Mouse (Mus musculus) megakaryocyte progenitor cell, adult 5-6 weeks (primary cell): Measurements from ENCODE around the gene Tfip11. TPM values are rescaled to one million over a fixed set of nuclear protein-coding genes. Genes with fewer than 3 reads are reported as not detected.
A peak's percentile ranks its signal among the peaks of the same experiment; 100 is the strongest.

Source experiments
- ATAC-seq: replicated peaks from 2 replicates; pipeline ENCODE4 v1.8.0; 2016; ENCODE audit warnings: mild to moderate bottlenecking, moderate TSS enrichment, inconsistent platforms; ENCODE audit not compliant: poor library complexity
- total RNA-seq, 2 experiments: library from RNA; stranded (forward) in 1 of 2; stranded (reverse) in 1 of 2; fragments of 157-497, 149-512 nt in 1 of 2; fragments of 200-1000 nt in 1 of 2; gene quantifications; 2 replicates each; pipeline versions ENCODE4 v1.2.3 to v1.2.4; 2015 to 2017

Gene Tfip11
- total RNA-seq, 2 experiments from 2014 or later: 12.9 TPM

DNA sequence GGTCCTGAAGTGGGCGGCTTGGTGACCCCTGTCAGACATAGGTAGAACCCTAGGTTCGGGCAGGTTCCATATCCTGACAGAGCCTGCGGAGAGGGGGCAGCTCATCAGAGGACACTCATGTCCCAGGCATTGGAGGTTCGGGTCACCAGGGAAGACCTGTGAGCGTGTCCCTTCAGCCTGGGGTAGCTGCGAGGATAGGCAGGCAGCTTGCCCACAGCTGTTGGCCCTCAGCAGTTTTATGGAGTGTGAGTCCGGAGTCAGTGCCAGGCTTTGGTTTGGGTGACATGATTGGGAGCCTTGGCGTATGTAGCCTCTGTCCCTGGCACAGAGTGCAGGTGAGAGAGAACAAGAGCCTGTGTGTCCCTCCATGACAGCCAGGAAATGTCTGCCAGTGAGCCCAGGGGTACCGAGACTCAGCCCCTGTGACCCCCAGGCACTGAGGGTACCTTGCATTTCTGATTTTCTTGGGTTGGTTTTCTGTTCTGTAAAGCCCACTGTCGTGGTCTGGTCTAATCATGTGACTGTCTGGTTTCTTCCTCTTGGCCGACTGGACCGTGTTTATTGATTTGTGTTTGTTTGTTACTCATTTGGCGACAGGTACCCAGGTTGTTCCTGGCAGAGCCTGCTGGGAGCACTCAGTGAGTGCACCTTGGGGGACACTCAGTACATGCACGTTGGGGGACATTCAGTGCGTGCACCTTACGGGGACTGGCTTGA lies 36.2 kb upstream of the Tfip11 start:
- ATAC-seq: no peak

DNA sequence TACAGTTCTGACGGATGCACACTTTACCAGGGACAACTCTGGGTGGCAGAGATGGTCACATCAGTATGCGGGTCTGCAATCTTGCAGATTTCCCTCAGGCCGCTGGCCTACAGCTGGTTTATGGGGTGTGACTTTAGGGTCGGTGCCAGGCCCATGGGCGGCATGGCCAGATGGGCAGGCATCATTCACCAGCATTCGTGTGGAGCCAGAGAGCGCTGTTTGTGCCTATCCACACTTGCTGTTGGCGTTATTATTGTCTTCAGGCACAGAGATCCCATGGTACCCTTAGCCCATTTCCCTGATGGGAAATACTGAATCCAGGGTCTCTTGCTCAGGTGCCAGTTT lies 35.6 kb upstream of the Tfip11 start:
- no peak for ATAC-seq

DNA sequence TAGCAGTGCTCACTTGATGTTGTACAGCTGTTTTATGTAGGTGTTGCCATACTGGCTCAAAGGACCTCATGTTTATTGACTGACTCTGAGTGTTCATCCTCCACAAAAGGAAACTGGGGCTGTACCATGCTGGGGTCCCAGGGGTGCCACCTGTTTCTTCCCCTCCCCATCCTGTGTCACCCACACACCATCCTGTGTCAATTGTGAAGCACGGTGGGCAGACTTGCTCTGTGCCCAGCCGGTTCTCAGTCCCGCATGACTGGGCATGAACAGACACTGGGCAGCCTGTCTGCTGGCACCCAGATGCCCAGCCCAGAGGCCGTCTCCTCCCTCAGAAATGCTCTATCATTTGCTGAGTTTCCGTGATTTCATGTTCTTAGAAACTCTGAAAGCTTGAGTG lies 34.3 kb upstream of the Tfip11 start:
- no peak for ATAC-seq

DNA sequence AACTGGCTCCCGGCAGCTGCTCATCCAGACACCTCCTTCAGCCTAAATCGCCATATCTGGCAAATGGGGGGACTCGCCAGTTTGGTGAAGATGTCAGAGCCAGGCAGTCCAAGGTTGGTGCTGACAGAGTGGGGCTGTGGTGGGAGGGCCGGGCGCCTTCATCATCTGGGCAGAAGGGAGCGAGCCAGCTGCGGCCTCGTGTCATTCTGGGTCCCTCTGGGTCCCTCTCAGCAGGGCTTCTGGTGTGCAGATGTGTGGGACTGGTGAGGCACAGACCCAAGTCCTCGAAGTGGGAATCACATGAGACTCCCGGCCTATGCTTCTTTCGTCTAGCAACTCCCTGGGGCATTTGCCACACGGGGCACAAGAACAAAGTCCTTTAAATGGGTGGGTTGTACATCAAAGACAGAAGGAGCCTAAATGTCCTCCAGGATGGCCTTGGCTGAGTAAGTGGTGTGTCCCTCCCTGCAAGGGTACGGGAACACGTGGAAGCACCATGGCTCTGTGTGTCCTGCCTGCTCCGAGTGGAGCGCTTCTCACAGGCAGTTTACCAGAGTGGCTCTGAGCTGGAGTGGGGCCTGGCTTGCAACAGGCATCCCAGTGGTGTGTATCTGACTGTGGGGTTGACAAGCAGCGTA lies 33.7 kb upstream of the Tfip11 start:
- no peak for ATAC-seq

DNA sequence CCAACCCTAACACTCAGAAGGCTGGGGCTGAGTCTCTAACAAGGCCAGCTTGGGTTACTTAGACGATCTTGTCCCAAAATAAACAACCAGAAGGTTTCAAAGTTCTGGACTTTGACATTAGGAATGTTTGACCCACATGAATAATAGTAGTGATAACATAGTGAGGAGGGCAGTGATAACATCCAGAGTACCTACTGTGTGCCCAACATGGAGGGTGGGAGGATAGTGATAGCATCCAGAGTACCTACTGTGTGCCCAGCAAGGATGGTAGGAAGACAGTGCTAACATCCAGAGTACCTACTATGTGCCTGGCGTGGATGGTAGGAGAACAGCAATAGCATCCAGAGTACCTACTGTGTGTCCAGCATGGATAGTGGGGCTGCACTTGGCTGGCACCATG lies 32.4 kb upstream of the Tfip11 start:
- ATAC-seq: no peak

DNA sequence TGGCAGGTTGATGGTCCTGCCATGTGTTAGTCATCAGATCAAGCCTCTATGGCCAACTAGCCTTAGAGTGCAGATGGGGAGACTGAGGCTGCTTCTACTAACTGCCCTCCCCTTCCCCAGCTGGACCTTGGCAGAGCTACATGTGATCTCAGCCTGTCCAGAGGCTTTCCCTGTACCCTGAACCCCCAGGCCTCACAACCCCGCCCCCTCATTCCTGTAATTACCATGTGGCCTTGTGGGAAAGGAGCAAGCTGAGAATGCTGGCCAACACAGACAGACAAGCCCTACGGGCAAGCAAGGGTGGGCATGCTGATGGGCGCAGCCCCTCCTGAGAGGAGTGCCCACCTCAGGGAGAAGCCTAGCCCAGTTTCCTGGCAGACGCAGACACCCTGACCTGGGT lies 31.5 kb upstream of the Tfip11 start:
- ATAC-seq: no peak

DNA sequence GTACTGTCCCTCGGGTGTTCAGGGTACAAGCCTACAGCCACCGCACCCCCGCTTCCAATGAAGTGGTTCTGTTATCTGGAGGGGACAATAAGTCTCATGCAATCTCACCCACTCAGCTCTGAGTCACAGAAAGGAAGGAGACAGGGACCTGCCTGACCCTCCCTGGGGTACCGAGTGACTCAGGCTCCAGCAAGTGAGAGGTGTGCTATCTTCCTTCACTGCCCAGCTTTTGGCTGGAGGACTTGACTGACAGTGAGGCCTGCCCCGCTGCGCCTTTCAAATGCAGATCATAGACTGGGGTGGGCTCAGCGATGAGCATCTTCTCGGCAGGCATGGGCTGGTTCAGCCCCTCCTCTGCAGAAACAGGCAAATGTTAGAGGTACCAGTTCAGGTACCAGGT lies 31.0 kb upstream of the Tfip11 start:
- ATAC-seq: no peak

DNA sequence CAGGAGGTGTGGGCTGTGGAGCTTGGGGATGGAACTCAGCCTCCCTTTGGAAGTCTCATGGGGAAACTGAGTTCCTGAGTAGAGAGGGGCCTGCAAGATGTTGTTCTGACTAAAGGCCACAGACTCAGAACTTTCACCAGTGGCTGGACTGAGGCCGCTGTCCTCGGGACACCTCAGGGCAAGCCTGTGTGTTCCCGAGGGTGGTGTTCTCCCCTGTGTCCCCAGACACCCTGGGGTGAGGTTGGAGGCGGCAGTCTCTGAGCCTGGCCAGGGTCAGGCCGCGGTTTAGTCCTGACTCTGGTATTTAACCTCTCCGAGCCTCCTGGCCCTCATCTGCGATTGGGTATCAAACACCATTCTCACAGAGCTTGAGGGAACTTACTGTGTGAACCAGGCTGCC lies 30.6 kb upstream of the Tfip11 start:
- ATAC-seq: no peak

DNA sequence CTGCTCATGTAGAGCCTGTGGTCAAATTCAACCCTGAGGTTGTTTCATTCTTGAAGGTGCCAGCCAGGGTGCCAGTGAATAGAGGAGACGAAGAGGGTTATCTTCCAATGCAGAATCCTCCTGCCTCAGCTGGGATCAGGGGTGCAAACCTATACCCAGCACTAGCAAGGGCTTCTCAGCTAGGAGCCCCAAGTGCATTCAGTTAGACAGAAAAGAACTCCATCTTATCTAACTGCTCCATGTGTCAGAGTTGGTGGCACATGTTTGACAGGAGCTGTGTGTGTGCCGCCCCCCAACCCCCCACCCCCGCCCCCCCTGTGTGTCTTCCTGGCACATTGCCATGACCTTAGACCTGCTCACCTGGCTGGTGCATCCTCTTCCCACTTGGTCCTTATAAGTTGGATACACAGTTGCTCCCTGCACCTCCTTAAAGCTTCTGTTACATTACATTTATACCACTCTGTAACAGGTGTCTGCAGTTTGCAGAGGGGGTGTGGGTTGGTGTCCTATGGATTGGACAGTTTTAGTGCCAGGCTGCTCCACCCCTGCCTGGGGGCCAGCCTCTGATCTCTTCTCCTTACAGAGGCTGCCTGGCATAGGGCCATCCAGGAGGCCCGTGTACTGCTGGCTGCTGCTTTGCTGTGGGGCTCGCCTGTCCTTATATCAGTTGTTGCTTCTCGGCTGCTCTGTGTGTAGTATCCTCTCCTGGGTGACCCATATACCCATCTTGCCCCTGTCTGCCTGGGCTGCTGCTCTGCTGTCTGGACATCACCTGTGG lies 29.6 kb upstream of the Tfip11 start:
- ATAC-seq: peak; percentile 56

DNA sequence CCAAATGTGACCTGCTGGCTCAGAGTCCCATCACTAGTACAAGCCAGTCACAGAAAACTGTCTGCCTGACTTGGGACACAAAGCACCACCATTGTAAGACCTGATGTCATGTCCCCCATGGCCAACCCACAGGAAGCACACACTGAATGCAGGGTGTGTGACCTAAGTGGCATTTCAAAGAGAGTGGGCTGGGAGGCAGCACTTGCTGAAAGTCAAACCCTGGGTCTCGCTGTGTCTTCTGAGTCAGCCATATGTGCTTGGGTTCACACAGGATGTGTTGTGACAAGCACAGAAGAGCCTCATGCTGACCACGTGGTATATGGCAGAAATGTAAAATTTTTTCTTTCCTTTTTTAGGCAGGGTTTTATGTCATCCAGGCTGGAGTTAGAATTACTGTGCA lies 28.9 kb upstream of the Tfip11 start:
- ATAC-seq: peak; percentile 4

DNA sequence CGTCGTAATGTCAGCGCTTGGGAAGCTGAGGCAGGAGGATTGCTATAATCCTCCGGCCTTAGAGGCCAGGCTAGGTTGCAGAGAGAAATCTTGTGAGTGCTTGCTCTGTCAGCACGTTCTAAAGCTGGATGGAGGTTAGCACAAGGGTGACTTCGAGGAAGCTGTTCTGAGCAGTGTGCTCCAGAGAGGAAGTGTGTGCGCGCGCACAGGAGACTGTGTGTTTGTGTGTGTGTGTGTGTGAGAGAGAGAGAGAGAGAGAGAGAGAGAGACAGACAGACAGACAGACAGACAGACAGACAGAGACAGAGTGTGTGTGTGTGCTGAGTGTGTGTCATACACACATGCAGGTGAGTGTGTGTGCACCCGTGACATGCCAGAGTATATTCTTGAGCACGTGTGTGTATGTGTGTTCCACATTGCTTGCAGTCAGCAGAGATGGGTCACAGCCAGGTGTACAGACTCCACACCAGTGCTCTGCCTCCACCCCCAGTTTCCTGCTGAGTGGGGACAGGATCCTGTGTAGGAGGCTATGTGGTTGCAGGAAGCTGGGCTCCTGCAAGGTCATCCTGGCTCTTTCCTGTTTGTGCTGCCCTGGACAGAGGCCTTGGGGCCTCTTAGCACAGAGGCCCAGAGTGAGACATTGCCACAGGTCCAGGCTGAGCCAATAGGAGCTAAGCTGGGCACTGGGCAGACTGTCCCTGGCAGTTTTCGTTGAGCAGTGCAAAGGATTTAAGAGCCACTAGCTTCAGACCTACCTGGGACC lies 27.8 kb upstream of the Tfip11 start:
- ATAC-seq: peak; percentile 23

DNA sequence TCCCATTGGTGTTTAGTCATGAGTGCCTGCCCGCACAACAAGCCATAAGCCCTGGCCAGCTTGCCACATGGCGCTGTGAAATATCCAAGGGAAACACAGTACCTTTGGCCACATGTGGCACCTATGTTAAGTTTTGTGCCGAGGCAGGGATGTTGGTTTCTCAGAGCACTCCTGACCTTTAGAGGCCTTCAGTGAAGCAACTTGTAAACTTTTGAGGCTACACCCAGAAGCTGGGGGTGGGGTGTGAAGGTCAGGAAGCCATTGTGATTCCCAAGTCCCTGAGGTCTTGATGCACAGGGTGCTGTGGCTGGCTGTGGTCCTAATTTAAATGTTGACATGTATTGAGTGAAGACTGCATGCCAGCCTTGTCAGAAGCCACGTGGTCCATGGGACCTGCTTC lies 26.8 kb upstream of the Tfip11 start:
- no peak for ATAC-seq

DNA sequence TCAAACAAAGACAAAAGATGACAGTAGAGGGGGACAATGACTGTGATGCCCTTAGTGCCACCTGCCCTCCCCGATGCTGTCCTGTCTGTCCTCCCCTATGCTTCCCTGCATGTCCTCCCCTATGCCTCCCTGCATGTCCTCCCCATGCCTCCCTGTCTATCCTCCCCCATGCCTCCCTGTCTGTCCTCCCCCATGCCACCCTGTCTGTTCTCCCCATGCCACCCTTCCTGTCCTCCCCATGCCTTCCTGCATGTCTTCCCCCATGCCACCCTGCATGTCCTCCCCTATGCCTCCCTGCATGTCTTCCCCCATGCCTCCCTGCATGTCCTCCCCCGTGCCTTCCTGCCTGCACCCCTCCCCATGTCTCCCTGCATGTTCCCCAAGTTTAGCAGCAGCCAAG lies 26.0 kb upstream of the Tfip11 start:
- ATAC-seq: no peak

DNA sequence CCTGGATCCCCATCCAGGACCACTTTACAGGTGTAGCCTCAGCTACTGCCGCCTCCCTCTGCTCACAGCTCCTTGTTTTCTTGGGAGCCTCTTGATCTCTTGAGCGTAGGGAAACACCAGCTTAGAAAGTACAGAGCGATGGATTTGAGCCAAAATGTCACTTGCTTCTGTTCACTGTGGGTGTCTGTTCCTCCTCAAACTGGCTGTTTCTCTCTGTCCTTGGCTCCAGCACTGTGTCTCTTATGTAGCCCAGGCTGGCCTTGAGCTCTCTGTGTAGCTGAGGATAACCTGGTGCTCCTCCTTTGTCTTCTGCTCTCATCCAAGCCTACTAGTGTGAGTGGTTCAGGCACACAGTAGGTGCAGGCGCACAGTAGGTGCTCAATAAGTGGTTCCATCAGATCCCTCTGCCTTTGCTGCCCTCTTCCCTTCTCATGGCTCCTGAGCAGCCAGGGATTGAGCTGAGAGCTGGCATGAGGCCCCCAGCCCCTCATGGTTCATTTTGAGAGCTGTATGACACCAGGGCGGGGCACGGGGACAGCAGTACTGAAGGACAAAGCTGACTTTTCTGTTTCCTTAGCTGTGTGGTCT lies 25.3 kb upstream of the Tfip11 start:
- no peak for ATAC-seq

DNA sequence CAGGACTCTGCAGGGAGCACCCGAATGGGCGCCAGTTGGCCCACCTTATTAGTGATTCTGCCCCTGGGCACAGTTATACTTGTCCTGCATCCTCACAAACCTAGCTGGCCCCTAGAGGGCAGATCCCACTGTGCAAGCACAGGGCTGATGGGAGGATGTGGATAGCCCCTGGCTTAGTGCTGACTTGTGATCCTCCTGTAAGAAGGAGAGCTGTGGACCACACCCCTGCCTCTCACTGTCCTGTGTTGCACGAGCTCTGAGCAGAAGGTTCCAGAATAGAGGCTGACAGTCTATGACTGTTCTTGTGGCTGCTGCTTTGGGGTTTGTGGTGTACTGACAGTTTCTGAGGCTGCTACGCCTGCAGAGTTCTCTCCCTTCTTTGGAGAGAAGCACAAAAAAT lies 24.5 kb upstream of the Tfip11 start:
- peak; percentile 15 for ATAC-seq

DNA sequence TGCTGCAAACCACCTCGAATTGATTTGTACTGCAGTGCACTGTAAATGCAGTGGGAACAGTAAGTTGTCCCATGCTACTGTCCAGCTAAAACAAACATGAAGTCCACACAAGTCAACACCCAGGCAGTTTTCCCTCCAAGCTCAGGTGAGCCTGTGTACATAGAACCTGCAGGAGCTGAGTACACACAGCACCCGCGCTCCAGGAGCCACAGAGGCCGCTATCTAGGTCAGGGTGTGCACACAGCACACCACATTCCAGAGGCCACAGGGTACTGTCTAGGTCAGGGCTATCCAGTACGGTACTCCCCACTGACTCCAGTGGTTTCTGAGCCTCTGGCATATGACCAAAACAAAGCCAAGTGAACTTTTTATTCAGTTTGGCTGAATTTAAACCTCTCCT lies 23.8 kb upstream of the Tfip11 start:
- no peak for ATAC-seq

DNA sequence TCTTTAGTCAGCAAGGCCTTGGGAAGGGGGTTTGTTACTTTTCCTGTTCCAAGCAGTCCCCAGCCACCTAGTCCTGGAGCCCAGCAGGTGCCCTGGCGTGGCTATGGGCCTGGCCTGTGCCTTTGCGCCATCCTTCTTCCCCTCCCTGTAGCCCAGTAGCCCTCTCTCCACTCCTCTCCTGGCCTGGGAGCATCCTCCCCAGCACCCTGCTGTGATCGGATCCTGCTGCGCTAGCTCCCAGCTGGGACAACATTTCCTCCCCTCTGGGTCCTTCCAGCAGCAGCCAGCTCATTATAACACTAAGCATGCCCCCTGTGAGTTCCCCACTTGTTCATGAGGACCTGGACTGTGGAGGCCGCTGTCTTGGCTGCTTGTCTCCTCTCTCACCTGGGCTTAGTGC lies 20.3 kb upstream of the Tfip11 start:
- ATAC-seq: no peak

DNA sequence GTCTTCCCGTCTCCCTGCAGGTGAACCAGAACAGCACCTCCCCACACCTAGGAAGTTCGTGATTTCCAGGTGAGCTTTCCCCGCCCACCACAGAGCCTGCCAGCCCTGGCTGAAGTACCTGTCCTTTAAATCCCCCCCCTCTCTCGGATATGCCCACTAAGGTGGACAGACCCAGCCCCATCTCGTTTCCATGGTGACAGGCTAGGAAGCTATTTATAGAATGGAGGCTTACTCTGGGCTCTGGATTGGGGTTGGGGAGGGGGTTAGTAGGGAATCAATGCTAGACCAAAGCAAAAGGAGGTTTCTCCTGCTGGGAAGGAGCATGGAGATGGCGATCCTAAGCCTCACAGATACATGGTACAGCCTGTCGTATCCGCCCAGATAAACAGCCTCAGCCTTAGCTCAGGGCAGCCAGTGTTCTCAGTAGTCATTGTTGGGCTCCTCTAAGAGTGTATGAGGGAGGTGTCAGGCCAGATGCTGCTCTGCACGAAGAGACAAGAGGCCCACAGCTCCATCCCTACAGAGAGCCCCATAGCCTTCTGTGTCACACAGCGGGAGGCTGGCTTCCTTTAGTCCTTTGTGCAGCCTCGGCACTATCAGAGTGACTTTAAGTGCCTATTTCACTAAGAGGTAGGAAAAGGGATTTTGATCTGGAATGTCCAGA lies 12.8 kb upstream of the Tfip11 start:
- ATAC-seq: no peak

DNA sequence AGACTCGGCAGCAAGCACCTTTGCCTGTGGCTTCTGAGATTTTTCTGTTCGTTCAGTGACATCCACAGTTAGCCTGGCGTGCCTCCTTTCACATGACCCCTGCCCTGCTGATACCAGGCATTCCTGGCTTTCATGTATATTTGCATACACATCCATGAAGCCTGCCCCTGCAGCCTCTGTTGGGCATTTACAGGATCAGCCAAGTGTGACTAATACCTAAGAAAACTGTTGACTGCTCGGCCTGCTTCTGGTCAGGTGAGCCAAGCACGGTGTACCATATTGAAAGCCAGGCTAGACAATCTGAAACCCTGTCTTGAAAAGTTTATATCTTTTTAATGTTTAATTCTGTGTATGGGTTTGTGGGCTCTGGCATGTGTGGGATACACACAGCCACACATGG lies 9.7 kb upstream of the Tfip11 start:
- ATAC-seq: no peak

DNA sequence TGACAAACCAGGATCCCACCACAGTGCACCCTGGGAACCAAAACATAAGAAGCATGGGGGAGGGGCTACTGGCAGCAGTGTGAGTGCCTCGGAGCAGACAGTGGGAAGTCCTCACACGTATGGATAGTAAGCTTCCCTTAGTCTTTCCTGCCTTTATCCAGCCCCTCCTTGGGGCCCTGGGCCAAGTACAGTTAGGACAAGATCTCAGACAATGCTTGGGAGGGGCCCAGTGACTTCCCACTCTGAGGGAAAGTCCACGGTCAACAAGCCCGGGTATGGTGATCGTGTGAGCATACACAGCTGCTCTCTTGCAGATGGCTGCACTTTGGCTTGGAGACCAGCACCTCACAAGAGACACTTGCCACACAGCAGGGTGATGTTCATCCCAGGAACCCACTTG lies 8.8 kb upstream of the Tfip11 start:
- ATAC-seq: 0 out of 2 replicates have a peak, but pooled peaks have one; percentile 13

DNA sequence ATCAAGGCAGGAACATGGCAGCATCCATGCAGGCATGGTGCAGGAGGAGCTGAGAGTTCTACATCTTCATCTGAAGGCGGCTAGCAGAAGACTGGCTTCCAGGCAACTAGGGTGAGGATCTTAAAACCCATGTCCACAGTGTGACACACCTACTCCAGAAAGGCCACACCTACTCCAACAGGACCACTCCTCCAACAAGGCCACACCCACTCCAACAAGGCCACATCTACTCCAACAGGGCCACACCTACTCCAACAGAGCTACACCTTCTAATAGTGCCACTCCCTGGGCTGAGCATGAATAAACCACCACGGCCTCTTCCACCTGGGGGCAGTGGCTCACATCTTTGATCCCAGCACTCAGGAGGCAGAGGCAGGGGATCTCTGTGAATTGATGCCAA lies 6.8 kb upstream of the Tfip11 start:
- peak; percentile 65 for ATAC-seq
